Mouse (Mus musculus): ENCODE data around the gene Dip2b.

DNA sequence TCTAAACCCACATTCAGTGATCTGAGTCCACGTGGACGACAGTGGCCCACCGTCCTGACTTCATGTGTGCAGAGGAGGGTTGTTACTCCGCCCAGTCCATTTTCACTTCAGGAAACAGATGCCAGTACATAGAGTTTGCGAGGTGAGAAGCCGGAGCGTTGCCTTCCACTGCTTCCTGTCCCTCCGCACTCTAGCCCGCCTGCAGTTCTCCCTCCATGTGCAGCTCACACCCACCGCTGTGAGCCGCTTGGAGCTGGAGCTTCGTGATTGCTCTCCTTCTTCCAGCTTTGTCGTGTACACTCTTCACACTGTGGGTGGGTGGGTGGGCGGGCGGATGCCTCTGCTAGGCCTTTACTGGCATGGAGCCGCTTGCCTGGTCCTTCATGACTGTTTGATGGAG is 53.8 kb downstream of the Dip2b start:
- no peak for TF ChIP-seq CTCF (IDR thresholded peaks at IDR 0.05; ENCODE audit: borderline replicate concordance, control insufficient read depth, extremely low read depth, insufficient read depth, low read length, poor library complexity)
- TF ChIP-seq POLR2A (IDR thresholded peaks at IDR 0.05; ENCODE audit: control insufficient read depth, extremely low read depth, insufficient read depth, low read length, poor library complexity) = no peak
